Mouse (Mus musculus) cortical plate, adult 2 months (tissue): ENCODE measurements around the gene Ddc.

ENCODE experiments used
- CTCF ChIP-seq: fragments of 200-500 bp; IDR thresholded peaks from 2 replicates; pipeline ENCODE4 v1.5.1; 2011; ENCODE audit warnings: mild to moderate bottlenecking, control low read depth, low read length; ENCODE audit not compliant: insufficient read depth; ENCODE audit errors: extremely low read depth
- POLR2A ChIP-seq: fragments of 200-500 bp; IDR thresholded peaks from 2 replicates; pipeline ENCODE4 v1.6.1; 2011; ENCODE audit warnings: mild to moderate bottlenecking, low read length, control low read depth; ENCODE audit not compliant: insufficient read depth; ENCODE audit errors: extremely low read depth

DNA sequence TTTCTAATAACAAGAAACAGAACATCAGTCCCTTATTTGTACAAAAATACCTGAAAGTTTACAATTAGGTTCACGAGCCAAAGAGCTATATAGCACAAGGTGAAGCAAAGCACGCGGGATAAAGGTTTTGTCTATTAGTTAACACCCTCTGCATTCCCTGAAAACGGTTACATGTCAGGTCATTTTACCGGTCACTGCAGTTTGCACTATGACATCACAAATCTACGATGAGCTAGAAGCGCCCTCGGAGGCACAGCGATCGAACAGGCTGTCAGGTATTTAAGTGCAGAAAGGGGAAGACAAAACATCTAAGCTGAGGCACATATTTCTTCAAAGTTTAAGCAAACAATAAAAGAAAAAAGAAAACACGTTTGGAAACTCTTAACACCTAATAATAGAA lies 32.6 kb upstream of the Ddc start:
- no peak for TF ChIP-seq CTCF
- no peak for TF ChIP-seq POLR2A
